Mouse (Mus musculus) intestine, embryonic 14.5 days (tissue): ENCODE measurements at regions not wholly inside any gene's neighbourhood (a gene's known extent, or its start where the extent isn't known, plus 50 kb on each side); places are given as distances from the start of the nearest gene placed in this dataset.

Experiments used
- ATAC-seq: fragments of 200-750 bp; cut with Nextera tagmentation; replicated peaks from 2 replicates; pipeline ENCODE4 v1.8.0; 2017; ENCODE audit warnings: low read depth, moderate number of reproducible peaks, moderate TSS enrichment, moderate library complexity; ENCODE audit not compliant: low FRiP score, low TSS enrichment
- DNase-seq: peaks from one replicate; pipeline ENCODE4 v3.0.0-alpha.2; 2018; ENCODE audit warnings: low spot score
- H3K27ac ChIP-seq: fragments of 300-500 bp; sonication (generic); 2 replicates; pipeline ENCODE4 v1.5.1; 2014; ENCODE audit warnings: low read depth, mild to moderate bottlenecking, control low read depth
- H3K27me3 ChIP-seq: fragments of 300-500 bp; sonication (generic); replicated peaks from 2 replicates; pipeline ENCODE4 v1.6.1; 2014; ENCODE audit warnings: low read length, control low read depth; ENCODE audit not compliant: control insufficient read depth, insufficient read depth
- H3K36me3 ChIP-seq: fragments of 300-500 bp; sonication (generic); 2 replicates; pipeline ENCODE4 v1.6.1; 2014; ENCODE audit warnings: low read length, control low read depth; ENCODE audit not compliant: control insufficient read depth, insufficient read depth
- H3K4me1 ChIP-seq: fragments of 300-500 bp; sonication (generic); replicated peaks from 2 replicates; pipeline ENCODE4 v1.6.1; 2014; ENCODE audit warnings: low read length, control low read depth, mixed read lengths; ENCODE audit not compliant: control insufficient read depth, insufficient read depth
- H3K4me2 ChIP-seq: fragments of 300-500 bp; sonication (generic); 2 replicates; pipeline ENCODE4 v1.6.1; 2014; ENCODE audit warnings: low read length
- H3K4me3 ChIP-seq: fragments of 300-500 bp; sonication (generic); 2 replicates; pipeline ENCODE4 v1.5.1; 2014; ENCODE audit warnings: low read depth, low read length, control low read depth, mixed read lengths
- H3K9ac ChIP-seq: fragments of 300-500 bp; sonication (generic); 2 replicates; pipeline ENCODE4 v1.6.1; 2014; ENCODE audit warnings: mild to moderate bottlenecking, low read length
- H3K9me3 ChIP-seq: fragments of 300-500 bp; sonication (generic); 2 replicates; pipeline ENCODE4 v1.6.1; 2016; ENCODE audit warnings: low read length, control low read depth; ENCODE audit not compliant: control insufficient read depth
- WGBS: fragments of 180-500 bp; shearing (Covaris S2); extraction: QIAGEN DNeasy Blood & Tissue Kit; methylation state at CpG from one replicate; pipeline ENCODE4 v1.1.7; 2014; 5-methylcytosine and 5-hydroxymethylcytosine counted together

- no peak for DNase-seq
Observed at GRCm38 (mm10) chr4:30776816-30777442, 1187.0 kb upstream of the Map3k7 start.

GRCm38 (mm10) chr4:30781649-30782048 lies 1182.2 kb upstream of the Map3k7 start:
- WGBS: 83% methylated on average over 2 of the region's 2 CpGs
- ATAC-seq: no peak
- no peaks in the 10 kb centered on the region for H3K36me3 ChIP-seq

More at GRCm38 (mm10) chr4:30776816-30777442, 1187.0 kb upstream of the Map3k7 start:
- no peaks in the 10 kb centered on the region for H3K9me3 ChIP-seq
- no peaks in the 10 kb centered on the region for H3K4me1 ChIP-seq
- no peak overlapping the region for H3K27ac ChIP-seq
- H3K27me3 ChIP-seq: no peaks in the 10 kb centered on the region
- H3K4me3 ChIP-seq: no peak overlapping the region
- H3K36me3 ChIP-seq: no peaks in the 10 kb centered on the region
- 75% methylated on average over 2 of the region's 2 CpGs for WGBS
- no peak overlapping the region for H3K4me2 ChIP-seq
- H3K9ac ChIP-seq: no peak overlapping the region
- ATAC-seq: no peak

DNA sequence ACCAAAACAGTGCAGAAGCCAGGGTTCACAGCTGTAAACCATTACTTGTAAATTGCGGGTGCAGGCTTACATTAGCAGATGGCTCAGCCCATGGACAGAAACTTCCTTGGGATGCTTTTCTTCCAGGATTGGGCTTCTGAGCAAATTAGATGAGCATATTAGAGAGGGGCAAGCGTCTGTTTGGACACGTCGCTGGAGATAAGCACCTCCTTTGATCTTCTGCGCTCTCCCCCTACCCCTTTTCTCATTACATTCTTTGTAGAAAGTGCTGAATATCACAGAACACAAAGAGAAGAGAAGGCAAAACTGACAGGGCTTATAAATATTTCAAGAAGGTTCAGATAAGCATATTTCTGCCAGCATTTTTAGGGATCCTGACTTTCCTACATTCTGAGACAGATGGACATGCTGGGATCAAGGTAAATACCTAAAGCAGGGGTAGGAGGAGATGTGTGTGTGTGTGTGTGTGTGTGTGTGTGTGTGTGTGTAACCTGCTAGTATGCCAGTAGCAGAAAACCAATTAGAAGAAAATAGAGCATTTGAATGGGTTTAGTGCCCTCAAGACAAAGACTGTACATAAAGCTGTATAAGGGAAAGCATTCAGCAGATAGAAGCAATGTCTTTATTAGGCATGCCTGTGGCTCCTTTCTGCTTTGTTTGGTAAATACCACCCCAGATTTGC lies 1173.8 kb upstream of the Map3k7 start:
- Histone ChIP-seq H3K4me2 (no peak overlapping the region), H3K27ac (no peak overlapping the region), H3K4me1 (no peaks in the 10 kb centered on the region), H3K9ac (no peak overlapping the region), H3K9me3 (no peaks in the 10 kb centered on the region), H3K4me3 (no peak overlapping the region), H3K27me3 (no peaks in the 10 kb centered on the region), H3K36me3 (no peaks in the 10 kb centered on the region)
- DNase-seq: no peak
- 21% methylated on average over 5 of the region's 5 CpGs for WGBS
- no peak for ATAC-seq

More at GRCm38 (mm10) chr4:30781649-30782048, 1182.2 kb upstream of the Map3k7 start:
- no peaks in the 10 kb centered on the region for H3K9me3 ChIP-seq
- no peaks in the 10 kb centered on the region for H3K27me3 ChIP-seq
- H3K27ac ChIP-seq: no peak overlapping the region
- no peak overlapping the region for H3K9ac ChIP-seq
- H3K4me1 ChIP-seq: no peaks in the 10 kb centered on the region
- H3K4me2 ChIP-seq: no peak overlapping the region
- H3K4me3 ChIP-seq: no peak overlapping the region
- DNase-seq: no peak

DNA sequence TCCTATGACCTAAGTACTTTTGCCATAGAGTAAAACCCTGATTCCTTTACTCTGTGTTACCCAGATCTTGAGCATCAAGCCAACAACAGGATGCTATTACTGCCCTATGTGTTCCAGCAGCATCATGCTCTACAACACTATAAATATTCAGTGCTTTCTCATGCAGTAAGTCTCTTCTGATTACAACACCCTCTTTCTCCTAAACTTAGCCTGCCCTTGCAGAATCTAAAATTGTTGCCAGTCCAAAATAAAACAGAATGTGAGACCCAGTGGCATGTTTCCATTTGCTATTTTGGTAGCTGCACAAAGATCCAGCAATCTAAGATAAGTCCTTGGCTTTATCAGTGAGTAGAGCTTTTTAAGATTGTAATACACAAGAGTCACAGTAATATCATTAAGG lies 1154.1 kb upstream of the Map3k7 start:
- DNase-seq: no peak
- Histone ChIP-seq H3K27me3 (no peaks in the 10 kb centered on the region), H3K27ac (no peak overlapping the region), H3K9me3 (no peaks in the 10 kb centered on the region), H3K36me3 (no peaks in the 10 kb centered on the region), H3K4me3 (no peak overlapping the region), H3K4me1 (no peaks in the 10 kb centered on the region), H3K4me2 (no peak overlapping the region), H3K9ac (no peak overlapping the region)
- ATAC-seq: no peak

GRCm38 (mm10) chr4:30855361-30856056 lies 1108.4 kb upstream of the Map3k7 start:
- no peak overlapping the region for H3K4me2 ChIP-seq
- no peaks in the 10 kb centered on the region for H3K9me3 ChIP-seq
- H3K4me3 ChIP-seq: no peak overlapping the region
- DNase-seq (no peak), ATAC-seq (no peak)
- H3K9ac ChIP-seq: no peak overlapping the region
- no peaks in the 10 kb centered on the region for H3K36me3 ChIP-seq
- no peaks in the 10 kb centered on the region for H3K27me3 ChIP-seq
- no peak overlapping the region for H3K27ac ChIP-seq
- WGBS: 72% methylated on average over 5 of the region's 5 CpGs
- H3K4me1 ChIP-seq: no peaks in the 10 kb centered on the region

DNA sequence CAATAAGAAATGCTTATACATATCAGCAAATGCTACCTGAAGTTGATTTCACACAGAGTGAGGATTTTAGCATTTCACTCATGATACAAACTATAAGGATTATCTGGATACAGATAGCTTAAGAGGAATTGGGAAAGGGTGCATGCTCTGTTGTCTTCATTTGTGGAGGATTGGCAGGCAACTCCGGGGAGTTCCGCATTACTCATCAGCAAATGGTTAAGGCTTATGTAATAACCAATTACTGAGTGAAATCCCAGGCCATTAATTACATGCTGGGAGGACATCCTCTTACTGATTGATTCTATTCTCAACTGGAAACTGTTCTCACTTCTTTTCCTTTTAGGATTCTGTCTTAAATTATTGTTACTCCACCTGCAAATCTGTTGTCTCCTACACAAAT lies 1058.9 kb upstream of the Map3k7 start:
- H3K27me3 ChIP-seq: no peaks in the 10 kb centered on the region
- no peak overlapping the region for H3K9ac ChIP-seq
- H3K4me2 ChIP-seq: no peak overlapping the region
- H3K36me3 ChIP-seq: no peaks in the 10 kb centered on the region
- ATAC-seq (no peak), DNase-seq (no peak)
- H3K4me3 ChIP-seq: no peak overlapping the region
- H3K9me3 ChIP-seq: no peaks in the 10 kb centered on the region
- H3K27ac ChIP-seq: no peak overlapping the region
- no peaks in the 10 kb centered on the region for H3K4me1 ChIP-seq
- 88% methylated on average over 2 of the region's 2 CpGs for WGBS

GRCm38 (mm10) chr4:30922944-30923343 lies 1041.0 kb upstream of the Map3k7 start:
- Histone ChIP-seq H3K4me1 (no peaks in the 10 kb centered on the region), H3K4me2 (no peak overlapping the region), H3K27ac (no peak overlapping the region), H3K36me3 (no peaks in the 10 kb centered on the region), H3K9me3 (no peaks in the 10 kb centered on the region), H3K9ac (no peak overlapping the region), H3K4me3 (no peak overlapping the region), H3K27me3 (no peaks in the 10 kb centered on the region)
- ATAC-seq (no peak), DNase-seq (no peak)
- 91% methylated on average over 4 of the region's 4 CpGs for WGBS

GRCm38 (mm10) chr4:30932358-30932757 lies 1031.5 kb upstream of the Map3k7 start:
- DNase-seq: no peak
- H3K4me2 ChIP-seq: no peak overlapping the region
- no peak overlapping the region for H3K4me3 ChIP-seq
- no peaks in the 10 kb centered on the region for H3K36me3 ChIP-seq
- H3K9ac ChIP-seq: no peak overlapping the region
- no peaks in the 10 kb centered on the region for H3K27me3 ChIP-seq
- H3K4me1 ChIP-seq: no peaks in the 10 kb centered on the region
- ATAC-seq: no peak
- H3K27ac ChIP-seq: no peak overlapping the region
- 47% methylated on average over 3 of the region's 3 CpGs for WGBS
- no peaks in the 10 kb centered on the region for H3K9me3 ChIP-seq
